1 mouse cellular context compared by ENCODE assay signal in the genomic region with DNA sequence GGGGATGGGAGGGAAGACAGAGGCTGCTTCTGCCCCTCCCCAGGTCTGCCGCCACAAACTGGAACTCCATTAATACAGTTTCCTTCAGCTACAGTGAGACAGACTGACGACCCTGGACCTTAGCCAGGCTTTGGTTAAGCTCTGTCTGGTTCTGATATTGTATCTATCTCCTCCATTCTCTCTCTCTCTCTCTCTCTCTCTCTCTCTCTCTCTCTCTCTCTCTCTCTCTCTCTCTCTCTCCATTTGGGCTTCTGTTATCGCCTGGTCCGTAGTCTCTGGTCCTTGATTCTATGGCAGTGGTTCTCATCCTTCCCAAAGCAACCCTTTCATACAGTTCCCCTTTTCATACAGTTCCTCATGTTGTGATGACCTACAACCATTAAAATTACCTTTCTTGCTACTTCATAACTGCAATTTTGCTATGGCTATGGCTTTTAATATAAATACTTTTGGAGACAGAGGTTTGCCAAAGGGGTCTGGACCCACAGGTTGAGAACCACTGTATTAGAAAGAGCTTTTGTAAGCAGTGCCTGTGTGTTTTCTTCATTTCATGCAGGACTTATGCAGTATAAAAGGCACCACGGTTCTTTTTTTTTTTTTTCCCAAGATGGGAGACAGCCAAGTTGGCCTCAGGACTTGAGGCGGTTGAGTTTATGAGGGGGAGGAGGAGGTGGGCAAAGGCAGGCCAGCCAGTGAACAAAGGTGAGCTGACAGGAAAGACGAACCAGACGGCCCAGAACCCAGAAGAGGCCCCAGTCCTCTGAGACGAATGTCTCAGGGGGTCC.
TF ChIP-seq lines count a peak whose summit lies in the region.

No protein-coding gene starts in this region.

TF ChIP-seq in MEL, 35 proteins besides CTCF, POLR2A, EP300 and RAD21:
- TF ChIP-seq ETS1 (IDR thresholded peaks at IDR 0.05; ENCODE audit: low read depth, low read length) (peak; percentile 95), SMC3 (IDR thresholded peaks at IDR 0.05; ENCODE audit: low read depth, low read length) (no peak), CHD1 (IDR thresholded peaks at IDR 0.05; ENCODE audit: low read depth, low read length) (peak; percentile 96), MYB (IDR thresholded peaks at IDR 0.05; ENCODE audit: low read depth, low read length) (peak; percentile 72), GABPA (IDR thresholded peaks at IDR 0.05; ENCODE audit: low read depth, low read length) (no peak), HCFC1 (IDR thresholded peaks at IDR 0.05; ENCODE audit: low read depth, low read length) (0 out of 2 replicates have a peak, but pooled peaks have one; percentile 16), UBTF (IDR thresholded peaks at IDR 0.05; ENCODE audit: borderline replicate concordance, insufficient read depth, low read depth, low read length) (no peak), TCF12 (IDR thresholded peaks at IDR 0.05; ENCODE audit: low read depth, low read length) (peak; percentile 99), E2F4 (IDR thresholded peaks at IDR 0.05; ENCODE audit: borderline replicate concordance, low read depth, low read length) (no peak), SIN3A (IDR thresholded peaks at IDR 0.05; ENCODE audit: low read length) (peak; percentile 66), MAX (IDR thresholded peaks at IDR 0.05; ENCODE audit: low read length) (no peak), NRF1 (IDR thresholded peaks at IDR 0.05; ENCODE audit: insufficient read depth, low read depth, low read length, poor library complexity, severe bottlenecking) (no peak), ZMIZ1 (IDR thresholded peaks at IDR 0.05; ENCODE audit: low read depth, low read length) (0 out of 2 replicates have a peak, but pooled peaks have one; percentile 7), ELF1 (IDR thresholded peaks at IDR 0.05; ENCODE audit: low read depth, low read length) (0 out of 2 replicates have a peak, but pooled peaks have one; percentile 20), POLR2AphosphoS2 (IDR thresholded peaks at IDR 0.05; ENCODE audit: low read length) (no peak), GATA1 (IDR thresholded peaks at IDR 0.05; ENCODE audit: low read depth, low read length) (peak; percentile 97), USF2 (IDR thresholded peaks at IDR 0.05; ENCODE audit: borderline replicate concordance in 1 of 2, insufficient read depth in 1 of 2, low read depth in 1 of 2, low read length in 2 of 2) (no peak), BHLHE40 (IDR thresholded peaks at IDR 0.05; ENCODE audit: borderline replicate concordance, low read depth, low read length) (peak; percentile 50; the same call in 1 of the 2 replicates), JUND (IDR thresholded peaks at IDR 0.05; ENCODE audit: low read depth, low read length) (peak; percentile 100), NELFE (IDR thresholded peaks at IDR 0.05; ENCODE audit: low read depth, low read length) (peak; percentile 36; the same call in 1 of the 2 replicates), RCOR1 (IDR thresholded peaks at IDR 0.05; ENCODE audit: low read depth, low read length) (peak; percentile 95), ZNF384 (IDR thresholded peaks at IDR 0.05; ENCODE audit: low read depth, low read length) (peak; percentile 82), MXI1 (IDR thresholded peaks at IDR 0.05; ENCODE audit: low read depth, low read length) (0 out of 2 replicates have a peak, but pooled peaks have one; percentile 43), MEF2A (IDR thresholded peaks at IDR 0.05; ENCODE audit: extremely low read depth, insufficient replicate concordance, low read depth, low read length, poor library complexity, severe bottlenecking) (peak; percentile 59; the same call in 1 of the 2 replicates), KAT2A (conservative IDR thresholded peaks at IDR 0.05; ENCODE audit: low read depth, low read length) (no peak), CHD2 (IDR thresholded peaks at IDR 0.05; ENCODE audit: low read length) (no peak), MYC (IDR thresholded peaks at IDR 0.05; ENCODE audit: low read depth, low read length) (0 out of 2 replicates have a peak, but pooled peaks have one; percentile 62), ZC3H11A (IDR thresholded peaks at IDR 0.05; ENCODE audit: low read depth, low read length) (no peak), MAFK (IDR thresholded peaks at IDR 0.05; ENCODE audit: borderline replicate concordance, low read depth, low read length) (no peak; the same call in 1 of the 2 replicates), USF1 (IDR thresholded peaks at IDR 0.05; ENCODE audit: low read depth, low read length) (no peak), TAL1 (IDR thresholded peaks at IDR 0.05; ENCODE audit: low read length) (peak; percentile 94), TBP (IDR thresholded peaks at IDR 0.05; ENCODE audit: low read depth, low read length) (peak; percentile 55; the same call in 1 of the 2 replicates), POLR2AphosphoS5 (IDR thresholded peaks at IDR 0.05; ENCODE audit: borderline replicate concordance, low read depth, low read length) (no peak), ZKSCAN1 (IDR thresholded peaks at IDR 0.05; ENCODE audit: low read depth, low read length) (no peak), MAZ (IDR thresholded peaks at IDR 0.05; ENCODE audit: low read depth, low read length) (no peak; the same call in 1 of the 2 replicates)
